Mouse (Mus musculus) hindbrain, postnatal 0 days (tissue): Measurements from ENCODE around the gene Gpsm2. TPM values are rescaled to one million over a fixed set of nuclear protein-coding genes. Genes with fewer than 3 reads are reported as not detected.

ENCODE experiments used
- ATAC-seq: fragments of 200-750 bp; cut with Nextera tagmentation; 2 replicates; pipeline ENCODE4 v1.8.0; 2017; ENCODE audit warnings: mild to moderate bottlenecking, moderate TSS enrichment, moderate library complexity
- DNase-seq: peaks from one replicate; pipeline ENCODE4 v3.0.0-alpha.2; 2015; ENCODE audit warnings: low spot score
- H3K27ac ChIP-seq: fragments of 300-500 bp; sonication (generic); 2 replicates; pipeline ENCODE4 v1.5.1; 2014; ENCODE audit warnings: mild to moderate bottlenecking
- H3K27me3 ChIP-seq: fragments of 300-500 bp; sonication (generic); 2 replicates; pipeline ENCODE4 v1.6.1; 2014; ENCODE audit warnings: low read length, mixed read lengths; ENCODE audit not compliant: insufficient read depth
- H3K36me3 ChIP-seq: fragments of 300-500 bp; sonication (generic); 2 replicates; pipeline ENCODE4 v1.6.1; 2014; ENCODE audit warnings: low read length, mixed read lengths; ENCODE audit not compliant: insufficient read depth
- H3K4me1 ChIP-seq: fragments of 300-500 bp; sonication (generic); 2 replicates; pipeline ENCODE4 v1.6.1; 2014; ENCODE audit warnings: antibody characterized with exemption, low read length, mixed read lengths; ENCODE audit not compliant: insufficient read depth
- H3K4me2 ChIP-seq: fragments of 300-500 bp; sonication (generic); 2 replicates; pipeline ENCODE4 v1.6.1; 2014; ENCODE audit warnings: low read depth, mild to moderate bottlenecking, low read length, moderate library complexity, mixed read lengths
- H3K4me3 ChIP-seq: fragments of 300-500 bp; sonication (generic); 2 replicates; pipeline ENCODE4 v1.5.1; 2014; ENCODE audit warnings: low read length
- H3K9ac ChIP-seq: fragments of 300-500 bp; sonication (generic); replicated peaks from 2 replicates; pipeline ENCODE4 v1.6.1; 2014; ENCODE audit warnings: mild to moderate bottlenecking, low read length, moderate library complexity, mixed read lengths
- H3K9me3 ChIP-seq: fragments of 300-500 bp; sonication (generic); 2 replicates; pipeline ENCODE4 v1.6.1; 2016; ENCODE audit warnings: low read length, mixed read lengths
- CTCF ChIP-seq: IDR thresholded peaks from 2 replicates; pipeline ENCODE4 v1.5.1; 2016; ENCODE audit warnings: antibody characterized with exemption, control low read depth, low read depth
- WGBS: fragments of 180-500 bp; shearing (Covaris S2); extraction: QIAGEN DNeasy Blood & Tissue Kit; methylation state at CpG from one replicate; pipeline ENCODE4 v1.1.7; 2014; 5-methylcytosine and 5-hydroxymethylcytosine counted together
- polyA plus RNA-seq: library from polyadenylated mRNA; unstranded; fragments of >200 nt; fragmentation: Nextera tagmentation; extraction: Ambion mirVana; gene quantifications from 2 replicates; pipeline ENCODE4 v1.2.1, GENCODE M21; 2015
- total RNA-seq: library from RNA; depleted of rRNA; stranded (reverse); fragments of >200 nt; gene quantifications from 2 replicates; pipeline ENCODE4 v1.2.3, GENCODE M21; 2014

The Gpsm2 gene
- total and polyA plus RNA-seq, 2 experiments from 2014 or later = 12.9 to 16.8 TPM

DNA sequence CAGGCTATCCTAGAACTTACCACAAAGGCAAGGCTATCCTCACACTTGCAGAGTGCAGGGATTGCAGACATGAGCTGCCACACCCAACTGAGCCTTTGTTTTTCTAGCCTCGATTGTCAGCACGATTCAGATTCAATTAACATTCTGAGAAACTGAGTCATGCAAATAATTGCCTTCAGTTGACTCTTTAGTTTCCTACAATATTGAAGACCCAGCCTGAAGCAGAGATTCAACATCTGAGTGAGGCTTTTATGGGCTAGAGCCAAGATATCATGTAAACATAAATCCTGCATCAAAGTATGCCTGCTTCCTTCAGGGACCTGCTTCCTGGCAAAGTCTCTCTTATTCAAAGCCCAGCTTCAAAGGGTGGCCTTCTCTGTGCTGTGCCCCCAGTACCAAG lies 41.6 kb upstream of the Gpsm2 start:
- Histone ChIP-seq H3K4me2 (no peak overlapping the region), H3K9ac (no peak overlapping the region), H3K36me3 (no peaks in the 10 kb centered on the region), H3K4me3 (no peak overlapping the region), H3K4me1 (no peaks in the 10 kb centered on the region), H3K27ac (no peak overlapping the region), H3K27me3 (no peaks in the 10 kb centered on the region), H3K9me3 (no peaks in the 10 kb centered on the region)
- no peak for DNase-seq
- WGBS = 70% methylated on average over 2 of the region's 2 CpGs
- TF ChIP-seq CTCF = no peak
- ATAC-seq = no peak

DNA sequence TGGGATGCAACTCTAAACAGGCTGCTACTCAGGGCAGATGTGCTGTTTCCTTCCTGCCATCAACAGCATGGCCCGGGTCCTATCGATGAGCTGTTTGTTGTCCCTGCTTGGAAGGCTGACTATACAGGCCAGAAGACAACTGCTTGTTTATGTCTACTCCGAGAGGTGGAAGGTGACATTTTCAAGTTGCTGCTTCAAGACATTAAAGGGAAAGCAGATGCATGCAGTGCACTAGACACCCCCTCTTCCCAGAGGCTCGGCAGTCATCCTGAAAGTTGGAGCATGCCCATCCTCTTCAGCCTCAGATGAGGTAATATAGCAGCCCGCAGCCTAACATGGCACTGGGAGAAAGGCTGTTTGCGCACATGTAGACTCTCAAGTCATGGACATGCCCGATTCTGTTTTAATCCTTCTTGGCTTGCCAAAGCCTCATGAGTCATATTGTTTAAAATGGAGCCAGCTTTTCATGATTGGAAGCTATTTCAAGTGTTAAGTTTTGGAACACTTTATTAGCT lies 40.5 kb upstream of the Gpsm2 start:
- 86% methylated on average over 7 of the region's 7 CpGs for WGBS
- H3K36me3 ChIP-seq = no peaks in the 10 kb centered on the region
- H3K4me3 ChIP-seq = no peak overlapping the region
- H3K27ac ChIP-seq = no peak overlapping the region
- TF ChIP-seq CTCF = no peak
- H3K9me3 ChIP-seq = no peaks in the 10 kb centered on the region
- no peak overlapping the region for H3K9ac ChIP-seq
- H3K4me2 ChIP-seq = no peak overlapping the region
- DNase-seq (no peak), ATAC-seq (no peak)
- no peaks in the 10 kb centered on the region for H3K4me1 ChIP-seq
- H3K27me3 ChIP-seq = no peaks in the 10 kb centered on the region

DNA sequence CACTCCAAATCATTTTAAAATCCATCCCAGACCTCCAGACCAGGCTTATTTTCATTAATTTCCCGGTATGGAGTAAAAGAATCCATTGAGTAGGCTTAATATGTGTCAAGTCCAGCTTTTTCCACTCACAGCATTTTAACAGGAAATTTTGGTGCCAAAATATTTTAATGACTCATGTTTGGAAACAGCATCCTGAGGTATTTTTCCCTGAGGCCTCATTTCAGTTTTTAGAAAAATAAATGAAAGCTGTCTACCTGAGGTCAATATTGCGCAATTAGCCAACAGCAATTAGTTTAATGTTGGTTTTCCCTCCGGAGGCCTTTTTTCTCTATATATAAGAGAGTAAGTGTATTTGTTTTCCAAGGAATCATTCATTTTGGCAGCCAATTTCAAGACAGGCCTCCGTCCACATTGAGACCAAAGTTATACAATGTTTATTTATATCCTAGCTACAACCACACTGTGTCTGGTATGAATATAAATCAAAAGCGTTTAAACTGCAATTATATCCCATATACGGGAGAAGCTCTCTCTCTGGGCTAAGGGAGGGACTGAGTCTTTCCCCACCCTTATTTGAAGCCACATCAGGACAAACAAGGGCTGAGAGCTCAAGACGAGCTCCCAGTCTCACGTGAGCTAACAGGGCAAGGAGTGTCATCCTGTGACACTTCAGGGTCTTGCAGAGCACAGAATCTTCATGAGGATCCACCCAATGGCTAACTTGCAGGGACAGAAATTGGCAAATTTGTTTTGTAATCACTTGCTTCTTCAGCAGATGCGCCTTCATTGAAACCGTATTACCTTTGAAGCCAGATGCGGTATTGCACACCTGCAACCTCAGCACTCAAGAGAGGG lies 37.7 kb upstream of the Gpsm2 start:
- ATAC-seq (no peak), DNase-seq (no peak)
- Histone ChIP-seq H3K4me2 (no peak overlapping the region), H3K9me3 (no peaks in the 10 kb centered on the region), H3K27ac (no peak overlapping the region), H3K4me3 (no peak overlapping the region), H3K27me3 (no peaks in the 10 kb centered on the region), H3K4me1 (no peaks in the 10 kb centered on the region), H3K36me3 (no peaks in the 10 kb centered on the region), H3K9ac (no peak overlapping the region)
- 81% methylated on average over 11 of the region's 11 CpGs for WGBS
- TF ChIP-seq CTCF = no peak

DNA sequence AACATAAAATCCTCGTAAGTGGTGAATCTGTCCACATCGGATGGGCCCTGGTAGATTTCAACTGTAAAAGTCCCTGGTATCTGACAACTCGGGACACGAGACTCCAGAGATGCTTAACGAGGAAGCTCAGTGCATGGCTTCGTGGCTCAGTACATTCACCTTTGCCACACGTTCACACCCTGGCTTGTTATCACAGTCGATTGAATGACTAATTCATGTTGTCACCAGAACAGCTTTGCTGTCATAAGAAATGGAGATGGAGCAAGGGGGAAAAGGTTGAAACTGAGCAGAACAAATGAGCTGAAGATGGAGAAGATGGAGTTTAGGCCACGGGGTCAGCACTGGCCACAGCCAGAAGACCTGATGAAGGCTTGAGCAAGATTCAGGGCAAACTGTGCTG lies 35.5 kb upstream of the Gpsm2 start:
- Histone ChIP-seq H3K36me3 (no peaks in the 10 kb centered on the region), H3K4me3 (no peak overlapping the region), H3K4me2 (no peak overlapping the region), H3K9me3 (no peaks in the 10 kb centered on the region), H3K9ac (no peak overlapping the region), H3K27ac (no peak overlapping the region), H3K4me1 (no peaks in the 10 kb centered on the region), H3K27me3 (no peaks in the 10 kb centered on the region)
- no peak for TF ChIP-seq CTCF
- DNase-seq = no peak
- no peak for ATAC-seq
- 79% methylated on average over 9 of the region's 9 CpGs for WGBS

DNA sequence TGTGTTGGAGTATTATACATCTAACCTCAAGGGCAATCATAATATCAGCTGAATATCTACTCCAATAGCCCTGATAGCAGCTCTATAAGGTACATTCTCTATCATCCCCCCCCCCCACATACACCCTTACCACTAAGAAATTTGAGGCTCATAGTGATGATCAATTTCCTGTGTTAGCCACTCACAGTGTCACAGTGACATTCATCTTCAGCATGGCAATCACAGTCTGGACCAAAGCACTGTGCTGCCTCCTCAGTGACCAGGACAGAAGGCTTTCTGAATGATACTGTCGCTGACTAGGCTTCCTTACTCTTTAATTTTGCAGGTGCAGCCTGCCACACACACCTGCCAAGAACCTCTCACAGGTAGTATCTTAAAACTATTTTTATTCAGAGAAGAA lies 34.0 kb upstream of the Gpsm2 start:
- Histone ChIP-seq H3K36me3 (no peaks in the 10 kb centered on the region), H3K27me3 (no peaks in the 10 kb centered on the region), H3K9ac (no peak overlapping the region), H3K9me3 (no peaks in the 10 kb centered on the region), H3K27ac (no peak overlapping the region), H3K4me3 (no peak overlapping the region), H3K4me2 (no peak overlapping the region), H3K4me1 (no peaks in the 10 kb centered on the region)
- no peak for ATAC-seq
- 86% methylated on average over 1 of the region's 1 CpGs for WGBS
- no peak for TF ChIP-seq CTCF
- DNase-seq = no peak

DNA sequence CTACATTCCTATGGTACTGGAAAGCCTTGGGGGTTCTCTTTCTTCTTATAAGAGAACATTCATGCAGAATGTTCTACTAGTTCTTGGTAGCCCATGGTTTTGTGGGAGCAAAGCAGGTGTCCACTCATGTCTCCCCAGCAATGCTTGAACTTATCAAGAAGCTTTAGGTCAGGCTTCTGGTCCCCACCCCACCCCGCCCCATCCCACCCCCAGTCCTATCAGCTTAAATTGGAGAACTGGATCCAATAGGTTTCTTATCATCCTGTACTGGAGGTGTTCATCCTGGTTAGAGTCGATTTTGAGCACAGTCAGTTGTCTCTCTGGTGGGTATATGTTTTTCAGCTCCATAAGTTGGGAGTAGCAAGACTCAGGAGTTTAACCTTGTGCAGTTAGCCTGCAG lies 33.4 kb upstream of the Gpsm2 start:
- WGBS = 88% methylated on average over 2 of the region's 2 CpGs
- DNase-seq (no peak), ATAC-seq (no peak)
- no peaks in the 10 kb centered on the region for H3K4me1 ChIP-seq
- H3K36me3 ChIP-seq = no peaks in the 10 kb centered on the region
- H3K27ac ChIP-seq = no peak overlapping the region
- no peak overlapping the region for H3K4me3 ChIP-seq
- no peak overlapping the region for H3K4me2 ChIP-seq
- no peak overlapping the region for H3K9ac ChIP-seq
- no peaks in the 10 kb centered on the region for H3K27me3 ChIP-seq
- no peak for TF ChIP-seq CTCF
- H3K9me3 ChIP-seq = no peaks in the 10 kb centered on the region

DNA sequence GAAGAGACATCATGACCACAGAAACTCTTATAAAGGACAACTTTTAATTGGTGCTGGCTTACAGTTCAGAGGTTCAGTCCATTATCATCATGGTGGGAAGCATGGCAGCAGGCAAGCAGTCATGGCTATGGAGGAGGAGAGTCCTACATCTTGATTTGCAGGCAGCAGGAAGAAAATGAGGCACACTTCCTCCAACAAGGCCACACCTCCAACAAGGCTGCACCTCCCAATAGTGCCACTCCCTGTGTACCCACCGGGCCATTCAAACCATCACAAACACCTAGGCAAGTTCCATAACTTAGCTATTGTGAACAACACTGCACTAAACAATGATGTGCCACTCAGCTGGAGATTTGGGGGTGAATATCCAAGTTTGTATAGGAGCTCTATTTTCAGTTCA lies 32.4 kb upstream of the Gpsm2 start:
- Histone ChIP-seq H3K27ac (no peak overlapping the region), H3K9ac (no peak overlapping the region), H3K4me1 (no peaks in the 10 kb centered on the region), H3K4me3 (no peak overlapping the region), H3K27me3 (no peaks in the 10 kb centered on the region), H3K9me3 (no peaks in the 10 kb centered on the region), H3K4me2 (no peak overlapping the region), H3K36me3 (no peaks in the 10 kb centered on the region)
- no peak for TF ChIP-seq CTCF
- ATAC-seq = no peak
- no peak for DNase-seq
- 90% methylated on average over 1 of the region's 1 CpGs for WGBS
